Mouse (Mus musculus) ES-Bruce4 (cell line): ENCODE measurements around the gene Shbg.

ENCODE experiments used
- CTCF ChIP-seq: IDR thresholded peaks from one replicate; pipeline ENCODE4 v1.8.1; 2011; ENCODE audit warnings: low read depth, low read length
- EP300 ChIP-seq: IDR thresholded peaks from 2 replicates; pipeline ENCODE4 v1.6.1; 2011; ENCODE audit warnings: low read depth, low read length; ENCODE audit not compliant: insufficient read depth
- POLR2A ChIP-seq: IDR thresholded peaks from one replicate; pipeline ENCODE4 v1.8.1; 2011; ENCODE audit warnings: low read length; ENCODE audit not compliant: insufficient read depth

- TF ChIP-seq CTCF (no peak), POLR2A (no peak), EP300 (no peak)
Measured at GRCm38 (mm10) chr11:69578301-69578700, 39.4 kb downstream of the Shbg start.
